Mouse (Mus musculus): ENCODE results near the gene C1qtnf12.

DNA sequence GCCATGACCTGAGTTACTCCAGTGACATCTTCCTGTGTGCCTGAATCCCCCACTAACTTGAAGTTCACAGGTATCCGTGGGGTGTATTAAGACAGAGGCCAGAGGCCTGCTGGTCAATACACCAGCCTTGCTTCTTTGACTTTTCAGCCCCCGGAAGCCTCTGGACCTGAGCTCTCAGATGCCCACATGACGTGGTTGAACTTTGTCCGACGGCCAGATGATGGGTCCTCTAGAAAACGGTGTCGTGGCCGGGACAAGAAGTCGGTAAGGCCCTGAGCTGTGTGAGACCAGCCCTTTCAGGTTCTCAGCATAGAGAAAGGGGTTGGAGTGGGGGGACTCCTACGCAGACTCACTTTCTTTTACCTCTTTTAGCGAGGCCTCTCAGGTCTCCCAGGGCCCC, 2.3 kb downstream of the C1qtnf12 start:
- TF ChIP-seq MAX (IDR thresholded peaks at IDR 0.05), result no peak
- TF ChIP-seq CTCF (IDR thresholded peaks at IDR 0.05; ENCODE audit: control insufficient read depth, insufficient read depth, insufficient read length), result no peak
- TF ChIP-seq USF1 (IDR thresholded peaks at IDR 0.05; ENCODE audit: low read depth), result no peak
